Mouse (Mus musculus) kidney, embryonic 15.5 days (tissue): ENCODE measurements at regions not wholly inside any gene's neighbourhood (a gene's known extent, or its start where the extent isn't known, plus 50 kb on each side); places are given as distances from the start of the nearest gene placed in this dataset.

ENCODE experiments used
- ATAC-seq: fragments of 200-750 bp; cut with Nextera tagmentation; replicated peaks from 2 replicates; pipeline ENCODE4 v1.8.0; 2017; ENCODE audit warnings: moderate TSS enrichment; ENCODE audit not compliant: low FRiP score
- H3K27ac ChIP-seq: fragments of 300-500 bp; sonication (generic); 2 replicates; pipeline ENCODE4 v1.5.1; 2015; ENCODE audit warnings: mild to moderate bottlenecking, inconsistent platforms
- H3K27me3 ChIP-seq: fragments of 300-500 bp; sonication (generic); 2 replicates; pipeline ENCODE4 v1.6.1; 2015; ENCODE audit warnings: inconsistent platforms
- H3K36me3 ChIP-seq: fragments of 300-500 bp; sonication (generic); 2 replicates; pipeline ENCODE4 v1.6.1; 2015; ENCODE audit warnings: inconsistent platforms
- H3K4me1 ChIP-seq: fragments of 300-500 bp; sonication (generic); 2 replicates; pipeline ENCODE4 v1.6.1; 2015; ENCODE audit warnings: inconsistent platforms
- H3K4me2 ChIP-seq: fragments of 300-500 bp; sonication (generic); 2 replicates; pipeline ENCODE4 v1.6.1; 2015; ENCODE audit warnings: moderate library complexity, mild to moderate bottlenecking, inconsistent platforms
- H3K4me3 ChIP-seq: fragments of 300-500 bp; sonication (generic); replicated peaks from 2 replicates; pipeline ENCODE4 v1.5.1; 2015; ENCODE audit warnings: mild to moderate bottlenecking, inconsistent platforms
- H3K9ac ChIP-seq: fragments of 300-500 bp; sonication (generic); 2 replicates; pipeline ENCODE4 v1.6.1; 2015; ENCODE audit warnings: mild to moderate bottlenecking, inconsistent platforms
- H3K9me3 ChIP-seq: fragments of 300-500 bp; sonication (generic); replicated peaks from 2 replicates; pipeline ENCODE4 v1.6.1; 2016; ENCODE audit warnings: inconsistent platforms
- WGBS: fragments of 180-500 bp; shearing (Covaris S2); methylation state at CpG from one replicate; pipeline ENCODE4 v1.1.7; 2015; ENCODE audit warnings: mixed read lengths; 5-methylcytosine and 5-hydroxymethylcytosine counted together

GRCm38 (mm10) chr7:79201246-79201645 is 52.4 kb upstream of the Mfge8 start:
- ATAC-seq: no peak
- H3K4me3 ChIP-seq: no peak overlapping the region
- no peaks in the 10 kb centered on the region for H3K9me3 ChIP-seq
- no peak overlapping the region for H3K27ac ChIP-seq
- no peak overlapping the region for H3K9ac ChIP-seq
- H3K27me3 ChIP-seq: no peaks in the 10 kb centered on the region
- H3K4me1 ChIP-seq: peaks cover 5% of the 10 kb centered on the region
- H3K4me2 ChIP-seq: no peak overlapping the region
- no peaks in the 10 kb centered on the region for H3K36me3 ChIP-seq

DNA sequence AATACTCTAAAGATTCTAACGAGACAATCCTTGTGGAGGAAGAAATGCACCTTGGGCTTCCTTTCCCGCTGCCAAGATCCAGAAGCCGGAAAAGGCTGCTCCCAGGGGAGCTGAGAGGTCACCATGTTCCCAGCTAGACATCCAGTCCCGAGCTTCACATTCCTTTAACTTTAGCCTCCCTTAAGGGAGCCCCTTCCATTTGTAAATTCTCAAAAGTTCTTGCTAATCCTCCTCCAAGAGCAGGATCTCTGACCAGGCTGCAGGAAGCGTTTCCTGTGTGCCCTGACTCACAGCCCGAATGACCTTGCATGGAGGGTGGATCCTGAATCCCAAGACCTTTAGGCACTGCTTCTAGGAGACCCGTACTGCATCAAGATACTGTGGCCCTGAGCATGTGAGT is 53.5 kb upstream of the Mfge8 start:
- H3K4me3 ChIP-seq: no peak overlapping the region
- H3K27ac ChIP-seq: peak overlapping the region; percentile 86
- ATAC-seq: peak; percentile 25; the same call in 1 of the 2 replicates
- peaks cover 5% of the 10 kb centered on the region for H3K4me1 ChIP-seq
- H3K36me3 ChIP-seq: no peaks in the 10 kb centered on the region
- no peaks in the 10 kb centered on the region for H3K27me3 ChIP-seq
- H3K9me3 ChIP-seq: no peaks in the 10 kb centered on the region
- 0 out of 2 replicates have a peak overlapping the region, but pooled peaks have one; percentile 6 for H3K4me2 ChIP-seq
- H3K9ac ChIP-seq: no peak overlapping the region
- 52% methylated on average over 7 of the region's 7 CpGs for WGBS

DNA sequence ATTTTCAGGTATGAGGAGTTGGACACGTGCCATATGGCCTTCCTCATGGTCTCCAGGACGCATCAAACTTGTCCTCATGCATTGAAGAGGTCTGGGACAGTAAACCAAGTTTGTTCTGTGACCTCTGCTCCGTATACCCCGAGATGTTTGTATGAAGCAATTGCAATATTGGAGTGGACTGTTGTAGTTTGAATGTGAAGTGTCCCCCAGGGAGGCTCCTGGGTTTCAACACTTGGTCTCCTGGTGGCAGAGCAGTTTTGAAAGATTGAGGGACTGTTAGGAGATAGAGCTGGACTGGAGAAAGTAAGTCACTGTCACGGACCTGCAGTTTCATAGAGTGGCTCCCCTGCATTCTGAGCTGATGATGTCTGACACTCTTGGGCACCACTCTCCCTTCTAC is 54.6 kb upstream of the Mfge8 start:
- Histone ChIP-seq H3K4me2 (no peak overlapping the region), H3K9ac (no peak overlapping the region), H3K27ac (no peak overlapping the region), H3K4me1 (peaks cover 5% of the 10 kb centered on the region), H3K9me3 (no peaks in the 10 kb centered on the region), H3K27me3 (no peaks in the 10 kb centered on the region), H3K36me3 (no peaks in the 10 kb centered on the region), H3K4me3 (no peak overlapping the region)
- WGBS: 84% methylated on average over 5 of the region's 5 CpGs
- no peak for ATAC-seq

DNA sequence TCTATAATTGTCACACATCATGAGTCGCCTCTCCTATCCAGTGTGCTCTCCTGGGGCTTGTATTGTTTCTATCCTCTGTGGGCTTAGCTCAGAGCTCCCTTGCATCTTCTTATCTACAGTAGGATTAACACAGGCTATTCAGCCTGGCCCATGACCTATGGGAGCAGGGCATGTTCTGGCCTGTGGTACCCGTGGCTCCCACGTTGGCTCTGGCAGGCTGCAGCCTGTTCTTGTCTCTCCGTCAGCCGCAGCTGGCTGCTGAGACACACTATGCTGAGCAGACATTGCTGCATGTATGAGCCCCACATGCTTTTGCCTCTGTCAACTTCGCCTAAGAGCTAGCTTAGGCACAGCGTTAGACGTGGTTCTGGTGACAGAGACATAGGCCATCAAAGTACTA is 58.3 kb upstream of the Mfge8 start:
- 63% methylated on average over 8 of the region's 8 CpGs for WGBS
- H3K27ac ChIP-seq: no peak overlapping the region
- peaks cover 26% of the 10 kb centered on the region for H3K4me1 ChIP-seq
- H3K4me3 ChIP-seq: no peak overlapping the region
- H3K36me3 ChIP-seq: no peaks in the 10 kb centered on the region
- no peak overlapping the region for H3K9ac ChIP-seq
- H3K27me3 ChIP-seq: no peaks in the 10 kb centered on the region
- H3K4me2 ChIP-seq: no peak overlapping the region
- ATAC-seq: no peak
- H3K9me3 ChIP-seq: no peaks in the 10 kb centered on the region

DNA sequence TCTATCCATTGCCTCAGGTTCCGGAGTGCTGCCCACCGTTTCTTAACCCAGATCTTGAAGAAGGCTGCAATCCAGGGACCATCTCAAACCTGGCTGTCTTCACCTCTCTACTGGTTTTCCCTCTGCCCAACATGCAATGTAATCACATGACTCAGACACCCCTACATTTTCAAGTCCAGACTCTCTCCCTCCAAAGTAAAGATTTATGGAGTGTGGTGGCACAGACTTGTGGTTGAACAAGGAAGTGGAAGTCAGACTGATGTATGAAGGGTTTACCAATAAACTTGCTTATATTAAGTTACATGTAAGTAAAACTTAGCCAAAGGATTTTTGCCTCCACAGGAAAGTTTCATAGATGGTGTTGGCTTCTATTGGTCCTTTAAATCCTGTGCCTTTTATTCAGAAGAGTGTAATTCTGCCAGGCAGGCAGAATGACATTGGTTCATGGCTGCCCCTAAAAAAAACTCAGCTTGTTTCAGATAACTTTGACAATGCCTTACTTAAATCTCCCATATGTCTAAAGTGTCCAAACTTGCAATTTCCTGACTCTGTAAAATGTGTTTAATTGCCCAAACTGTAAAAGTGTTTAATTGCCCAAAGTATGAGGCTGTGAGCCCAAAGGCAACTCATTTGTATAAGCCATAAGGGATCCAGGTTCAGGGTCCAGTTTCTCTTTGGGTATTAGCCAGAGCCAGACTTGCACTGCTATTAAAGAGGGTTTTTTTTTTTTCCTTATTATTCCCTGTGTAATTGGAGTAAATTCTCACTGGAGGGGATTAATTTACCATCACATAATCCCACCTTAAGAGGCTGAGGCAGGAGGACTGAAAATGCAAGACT is 61.7 kb upstream of the Mfge8 start:
- H3K4me2 ChIP-seq: peak overlapping the region; percentile 21; the same call in 1 of the 2 replicates
- WGBS: 88% methylated on average over 2 of the region's 2 CpGs

DNA sequence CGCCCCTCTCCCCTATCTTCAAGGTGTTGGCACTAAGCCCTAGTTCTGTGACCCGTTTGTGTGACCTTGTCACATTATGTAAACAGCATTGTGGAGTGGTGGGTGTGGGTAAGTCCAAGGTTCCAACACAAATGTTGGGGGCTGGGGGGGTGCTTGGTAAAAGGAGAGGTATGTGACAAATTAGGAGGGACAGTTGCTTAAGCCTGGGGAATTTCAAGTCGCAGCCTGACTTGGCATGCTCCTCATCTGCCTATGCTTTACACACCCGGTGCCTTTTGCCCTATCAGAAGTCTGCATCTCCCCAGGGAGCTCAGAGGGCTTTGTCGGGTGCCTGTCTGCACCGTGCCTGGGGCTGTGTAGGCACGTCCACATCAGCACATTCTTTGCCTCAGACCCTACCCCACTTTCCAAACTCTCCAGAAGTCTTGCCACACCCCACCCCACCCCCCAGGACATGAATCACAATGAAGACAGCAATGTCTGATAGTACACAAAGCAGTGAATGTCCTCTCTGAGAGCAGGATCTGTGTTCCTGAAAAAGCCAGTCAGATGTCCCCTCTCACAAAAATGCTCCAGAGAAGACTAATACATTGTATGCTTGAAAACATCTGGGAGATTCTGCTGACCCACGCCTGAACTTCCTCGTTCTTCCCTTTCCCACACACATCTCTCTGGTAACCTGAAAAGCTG is 61.6 kb upstream of the Abhd2 start:
- Histone ChIP-seq H3K36me3 (no peaks in the 10 kb centered on the region), H3K4me2 (peak overlapping the region; percentile 21; the same call in 1 of the 2 replicates), H3K9me3 (no peaks in the 10 kb centered on the region), H3K9ac (no peak overlapping the region), H3K4me1 (peaks cover 24% of the 10 kb centered on the region), H3K27me3 (no peaks in the 10 kb centered on the region), H3K4me3 (no peak overlapping the region), H3K27ac (no peak overlapping the region)
- ATAC-seq: 0 out of 2 replicates have a peak, but pooled peaks have one; percentile 49
- 20% methylated on average over 9 of the region's 9 CpGs for WGBS

More for the DNA sequence above, 61.7 kb upstream of the Mfge8 start:
- Histone ChIP-seq H3K4me3 (no peak overlapping the region), H3K27me3 (no peaks in the 10 kb centered on the region), H3K36me3 (no peaks in the 10 kb centered on the region), H3K9ac (no peak overlapping the region), H3K27ac (no peak overlapping the region), H3K9me3 (no peaks in the 10 kb centered on the region), H3K4me1 (peaks cover 24% of the 10 kb centered on the region)
- ATAC-seq: no peak

DNA sequence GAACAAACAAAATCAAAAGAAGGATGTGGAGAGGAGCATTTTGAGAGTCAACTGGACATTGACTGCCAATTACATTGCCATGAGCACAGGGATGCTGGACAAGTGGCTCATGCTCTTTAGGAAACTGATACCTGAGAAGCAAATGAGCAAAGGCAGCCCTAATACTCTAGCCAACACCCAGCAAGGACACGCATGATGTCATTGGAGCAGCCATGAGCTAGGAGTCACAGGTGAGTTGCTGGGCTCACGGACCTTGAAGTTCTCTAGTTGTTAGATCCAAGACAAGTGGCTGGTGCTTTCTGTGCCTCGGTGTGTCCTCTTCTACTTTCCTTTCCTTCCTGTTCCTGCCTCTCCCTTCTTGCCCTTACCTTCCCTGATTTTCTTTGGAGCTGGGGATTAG is 60.8 kb upstream of the Abhd2 start:
- 74% methylated on average over 3 of the region's 3 CpGs for WGBS
- no peaks in the 10 kb centered on the region for H3K27me3 ChIP-seq
- no peak overlapping the region for H3K4me3 ChIP-seq
- ATAC-seq: no peak
- H3K27ac ChIP-seq: no peak overlapping the region
- no peak overlapping the region for H3K4me2 ChIP-seq
- H3K4me1 ChIP-seq: peaks cover 24% of the 10 kb centered on the region
- H3K36me3 ChIP-seq: no peaks in the 10 kb centered on the region
- H3K9ac ChIP-seq: no peak overlapping the region
- no peaks in the 10 kb centered on the region for H3K9me3 ChIP-seq

DNA sequence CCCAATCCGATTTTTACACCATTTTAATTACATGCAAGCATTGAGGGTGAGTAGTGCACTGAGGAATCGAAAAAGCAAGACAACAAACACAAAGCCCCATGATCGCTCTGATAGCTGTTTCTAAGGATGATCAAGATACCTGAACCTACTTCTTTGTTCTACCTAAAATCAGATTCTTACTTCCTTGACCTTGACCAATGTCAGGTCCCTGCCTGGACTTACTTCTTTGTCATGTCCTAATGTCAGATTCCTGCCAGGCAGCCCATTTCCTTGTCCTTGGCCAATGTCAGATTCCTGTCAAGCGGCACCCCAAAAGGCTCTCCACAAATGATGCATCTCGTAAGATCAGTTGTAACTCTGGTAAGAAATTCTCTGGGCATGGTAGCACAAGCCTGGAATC is 58.0 kb upstream of the Abhd2 start:
- Histone ChIP-seq H3K9ac (no peak overlapping the region), H3K27me3 (no peaks in the 10 kb centered on the region), H3K9me3 (no peaks in the 10 kb centered on the region), H3K36me3 (no peaks in the 10 kb centered on the region), H3K4me1 (peaks cover 23% of the 10 kb centered on the region), H3K4me3 (no peak overlapping the region), H3K27ac (no peak overlapping the region), H3K4me2 (no peak overlapping the region)
- WGBS: 91% methylated on average over 5 of the region's 5 CpGs
- no peak for ATAC-seq

GRCm38 (mm10) chr7:79217232-79217631 is 55.8 kb upstream of the Abhd2 start:
- 80% methylated on average over 2 of the region's 2 CpGs for WGBS
- no peak for ATAC-seq
- Histone ChIP-seq H3K4me3 (no peak overlapping the region), H3K27me3 (no peaks in the 10 kb centered on the region), H3K9ac (no peak overlapping the region), H3K9me3 (no peaks in the 10 kb centered on the region), H3K36me3 (no peaks in the 10 kb centered on the region), H3K4me2 (no peak overlapping the region), H3K27ac (no peak overlapping the region), H3K4me1 (peaks cover 1% of the 10 kb centered on the region; the same call in 1 of the 2 replicates)

DNA sequence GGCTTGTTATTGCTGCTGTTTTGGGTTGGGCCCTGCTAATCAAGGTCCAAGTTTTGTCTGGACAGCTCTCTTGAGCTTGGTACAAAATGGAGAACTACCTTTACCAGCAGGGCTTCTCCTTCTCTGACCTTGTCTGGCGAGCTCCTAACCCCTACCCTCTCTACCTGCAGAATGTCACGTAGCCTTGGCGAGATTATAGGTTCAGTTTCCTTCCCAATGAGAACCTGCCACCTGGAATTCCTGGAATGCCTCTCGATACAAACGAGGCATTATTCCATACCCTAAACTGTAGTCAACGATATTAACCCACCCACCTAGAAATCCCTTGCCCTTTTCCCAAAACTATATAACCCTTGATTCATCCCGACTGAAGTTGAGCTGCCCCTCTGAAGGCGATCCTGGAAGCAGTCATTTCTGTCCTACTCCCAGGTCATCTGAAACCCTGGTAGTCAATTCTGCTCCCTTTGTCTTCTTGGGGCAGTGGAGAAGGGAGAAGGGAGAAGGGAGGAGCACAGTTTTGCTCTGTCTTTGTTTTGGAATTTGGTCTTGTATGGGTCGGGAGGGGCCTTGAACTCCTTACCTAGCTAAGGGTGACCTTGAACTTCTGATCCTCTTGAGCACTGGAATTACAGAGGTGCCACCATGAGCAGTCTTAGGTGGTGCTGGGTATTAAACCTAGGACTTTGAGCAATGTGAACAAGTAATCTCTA is 50.2 kb upstream of the Abhd2 start:
- 83% methylated on average over 9 of the region's 9 CpGs for WGBS
- no peak for ATAC-seq
- Histone ChIP-seq H3K27me3 (no peaks in the 10 kb centered on the region), H3K27ac (no peak overlapping the region), H3K9ac (no peak overlapping the region), H3K4me3 (no peak overlapping the region), H3K4me1 (no peaks in the 10 kb centered on the region), H3K36me3 (no peaks in the 10 kb centered on the region), H3K4me2 (no peak overlapping the region), H3K9me3 (no peaks in the 10 kb centered on the region)
